Mouse (Mus musculus): ENCODE measurements around the gene Tcf20. TPM values are rescaled to one million over a fixed set of nuclear protein-coding genes. Genes with fewer than 3 reads are reported as not detected.
A peak's percentile ranks its signal among the peaks of the same experiment; 100 is the strongest.

The Tcf20 gene
- total and polyA plus RNA-seq, 3 experiments: 27.0 to 47.2 (median 29.0) TPM

GRCm38 (mm10) chr15:82979531-82979930 lies 8.1 kb downstream of the Tcf20 start:
- in situ Hi-C loops (cut with MboI; ENCODE audit: low pct_ligation_motif_present, low pct_unique_long_range_greater_than_20kb, low sequenced_read_pairs): no loop called here
- H3K4me2 ChIP-seq (ENCODE audit: insufficient read depth, low read depth, poor library complexity, severe bottlenecking): no peak overlapping the region
- no peaks in the 10 kb centered on the region for H3K36me3 ChIP-seq (replicated peaks in 1 of 2; ENCODE audit: control insufficient read depth in 1 of 2, insufficient read depth in 1 of 2, low read length in 1 of 2)
- no peaks in the 10 kb centered on the region for H3K9me3 ChIP-seq (replicated peaks; ENCODE audit: low read length)
- H3K27me3 ChIP-seq (replicated peaks): no peaks in the 10 kb centered on the region
- H3K27ac ChIP-seq (ENCODE audit: insufficient read depth, low read depth): no peak overlapping the region
- no peak for DNase-seq (ENCODE audit: extremely low read depth)
- dilution Hi-C loops (cut with MboI; ENCODE audit: extremely low pct_ligation_motif_present, extremely low pct_unique_long_range_greater_than_20kb, low sequenced_read_pairs): no loop called here
- H3K4me3 ChIP-seq (replicated peaks in 1 of 3; ENCODE audit: low read depth in 2 of 3, low read length in 2 of 3, poor library complexity in 1 of 3): no peak overlapping the region
- no peak overlapping the region for H3K9ac ChIP-seq (ENCODE audit: insufficient read depth, low read depth)
- peaks cover 9 to 80% of the 10 kb centered on the region in 2 experiments; a peak in 3 of 4 replicates for H3K4me1 ChIP-seq (ENCODE audit: control insufficient read depth in 1 of 2, insufficient read depth in 2 of 2)
- no peak for TF ChIP-seq MAZ (IDR thresholded peaks at IDR 0.05; ENCODE audit: low read depth, low read length)
- no peak for TF ChIP-seq POLR2AphosphoS2 (IDR thresholded peaks at IDR 0.05; ENCODE audit: low read depth, low read length)
- no peak for TF ChIP-seq CHD2 (IDR thresholded peaks at IDR 0.05; ENCODE audit: low read length)
- no peaks in the 10 kb centered on the region for H3K79me2 ChIP-seq (replicated peaks; ENCODE audit: control insufficient read depth, extremely low read depth, insufficient read depth, poor library complexity, severe bottlenecking)

GRCm38 (mm10) chr15:82974471-82974870 lies 13.2 kb downstream of the Tcf20 start:
- dilution Hi-C loops (cut with MboI; ENCODE audit: extremely low pct_ligation_motif_present, extremely low pct_unique_long_range_greater_than_20kb, low sequenced_read_pairs): no loop called here

GRCm38 (mm10) chr15:82969206-82969721 lies 18.4 kb downstream of the Tcf20 start:
- dilution Hi-C loops (cut with MboI; ENCODE audit: extremely low pct_ligation_motif_present, extremely low pct_unique_long_range_greater_than_20kb, low sequenced_read_pairs): no loop called here

More at GRCm38 (mm10) chr15:82974471-82974870, 13.2 kb downstream of the Tcf20 start:
- no peaks in the 10 kb centered on the region for H3K27me3 ChIP-seq (replicated peaks)
- H3K4me3 ChIP-seq (replicated peaks in 1 of 3; ENCODE audit: low read depth in 2 of 3, low read length in 2 of 3, poor library complexity in 1 of 3): no peak overlapping the region
- H3K9me3 ChIP-seq (replicated peaks; ENCODE audit: low read length): no peaks in the 10 kb centered on the region
- peaks cover 17 to 81% of the 10 kb centered on the region in 2 experiments for H3K4me1 ChIP-seq (ENCODE audit: control insufficient read depth in 1 of 2, insufficient read depth in 2 of 2)
- in situ Hi-C loops (cut with MboI; ENCODE audit: low pct_ligation_motif_present, low pct_unique_long_range_greater_than_20kb, low sequenced_read_pairs): no loop called here
- no peak overlapping the region for H3K27ac ChIP-seq (ENCODE audit: insufficient read depth, low read depth)
- DNase-seq (ENCODE audit: extremely low read depth): no peak
- H3K4me2 ChIP-seq (ENCODE audit: insufficient read depth, low read depth, poor library complexity, severe bottlenecking): no peak overlapping the region
- no peaks in the 10 kb centered on the region for H3K36me3 ChIP-seq (replicated peaks in 1 of 2; ENCODE audit: control insufficient read depth in 1 of 2, insufficient read depth in 1 of 2, low read length in 1 of 2)
- H3K79me2 ChIP-seq (replicated peaks; ENCODE audit: control insufficient read depth, extremely low read depth, insufficient read depth, poor library complexity, severe bottlenecking): no peaks in the 10 kb centered on the region
- no peak for TF ChIP-seq HCFC1 (IDR thresholded peaks at IDR 0.05; ENCODE audit: low read depth, low read length)
- no peak for TF ChIP-seq MEF2A (IDR thresholded peaks at IDR 0.05; ENCODE audit: borderline replicate concordance, low read depth, low read length)
- no peak for TF ChIP-seq ZKSCAN1 (IDR thresholded peaks at IDR 0.05; ENCODE audit: borderline replicate concordance, low read depth, low read length)
- no peak for TF ChIP-seq ZNF384 (IDR thresholded peaks at IDR 0.05; ENCODE audit: low read depth, low read length)
- no peak for TF ChIP-seq PAX5 (IDR thresholded peaks at IDR 0.05; ENCODE audit: low read length)
- no peak for TF ChIP-seq NRF1 (IDR thresholded peaks at IDR 0.05; ENCODE audit: low read depth, low read length)
- no peak for TF ChIP-seq ETS1 (conservative IDR thresholded peaks at IDR 0.05; ENCODE audit: low read depth, low read length)
- no peak for TF ChIP-seq MAZ (IDR thresholded peaks at IDR 0.05; ENCODE audit: low read depth, low read length)
- no peak for TF ChIP-seq E2F4 (IDR thresholded peaks at IDR 0.05; ENCODE audit: insufficient replicate concordance, low read depth, low read length)
- TF ChIP-seq MAX (IDR thresholded peaks at IDR 0.05; ENCODE audit: low read length): no peak
- no peak for TF ChIP-seq EP300 (IDR thresholded peaks at IDR 0.05; ENCODE audit: low read length)
- TF ChIP-seq ELF1 (IDR thresholded peaks at IDR 0.05; ENCODE audit: low read depth, low read length): no peak
- TF ChIP-seq RAD21 (IDR thresholded peaks at IDR 0.05; ENCODE audit: low read depth, low read length): no peak
- TF ChIP-seq BHLHE40 (IDR thresholded peaks at IDR 0.05; ENCODE audit: low read depth, low read length): no peak
- no peak for TF ChIP-seq NELFE (IDR thresholded peaks at IDR 0.05; ENCODE audit: low read depth, low read length)
- TF ChIP-seq IRF4 (IDR thresholded peaks at IDR 0.05; ENCODE audit: low read depth, low read length): no peak
- H3K9ac ChIP-seq (ENCODE audit: insufficient read depth, low read depth): no peak overlapping the region

More at GRCm38 (mm10) chr15:82969206-82969721, 18.4 kb downstream of the Tcf20 start:
- H3K4me2 ChIP-seq (ENCODE audit: insufficient read depth, low read depth, poor library complexity, severe bottlenecking): no peak overlapping the region
- no peak overlapping the region for H3K9ac ChIP-seq (ENCODE audit: insufficient read depth, low read depth)
- no peaks in the 10 kb centered on the region for H3K79me2 ChIP-seq (replicated peaks; ENCODE audit: control insufficient read depth, extremely low read depth, insufficient read depth, poor library complexity, severe bottlenecking)
- H3K9me3 ChIP-seq (replicated peaks; ENCODE audit: low read length): no peaks in the 10 kb centered on the region
- peak; percentile 22 for DNase-seq (ENCODE audit: extremely low read depth)
- H3K4me1 ChIP-seq (ENCODE audit: control insufficient read depth in 1 of 2, insufficient read depth in 2 of 2): peaks cover 13 to 51% of the 10 kb centered on the region in 2 experiments
- in situ Hi-C loops (cut with MboI; ENCODE audit: low pct_ligation_motif_present, low pct_unique_long_range_greater_than_20kb, low sequenced_read_pairs): no loop called here
- H3K27ac ChIP-seq (ENCODE audit: insufficient read depth, low read depth): no peak overlapping the region
- H3K36me3 ChIP-seq (replicated peaks in 1 of 2; ENCODE audit: control insufficient read depth in 1 of 2, insufficient read depth in 1 of 2, low read length in 1 of 2): no peaks in the 10 kb centered on the region
- H3K27me3 ChIP-seq (replicated peaks): peaks cover 6% of the 10 kb centered on the region
- no peak for TF ChIP-seq PAX5 (IDR thresholded peaks at IDR 0.05; ENCODE audit: low read length)
- TF ChIP-seq E2F4 (IDR thresholded peaks at IDR 0.05; ENCODE audit: insufficient replicate concordance, low read depth, low read length): no peak
- no peak for TF ChIP-seq KAT2A (IDR thresholded peaks at IDR 0.05; ENCODE audit: insufficient replicate concordance, low read length)
- TF ChIP-seq POLR2A (IDR thresholded peaks at IDR 0.05; ENCODE audit: low read depth, low read length): no peak
- no peak for TF ChIP-seq SIN3A (IDR thresholded peaks at IDR 0.05; ENCODE audit: low read length)
- TF ChIP-seq RAD21 (IDR thresholded peaks at IDR 0.05; ENCODE audit: low read depth, low read length): no peak
- no peak for TF ChIP-seq MAFK (IDR thresholded peaks at IDR 0.05; ENCODE audit: insufficient replicate concordance, low read length)
- TF ChIP-seq SMC3 (IDR thresholded peaks at IDR 0.05; ENCODE audit: low read depth, low read length): no peak
- no peak for TF ChIP-seq MXI1 (IDR thresholded peaks at IDR 0.05; ENCODE audit: low read depth, low read length)
- TF ChIP-seq MEF2A (IDR thresholded peaks at IDR 0.05; ENCODE audit: borderline replicate concordance, low read depth, low read length): no peak
- H3K4me3 ChIP-seq (replicated peaks in 1 of 3; ENCODE audit: low read depth in 2 of 3, low read length in 2 of 3, poor library complexity in 1 of 3): no peak overlapping the region

Data from CH12.LX (cell line).